Mouse (Mus musculus) neutrophil, adult 5-6 weeks (primary cell): ENCODE measurements around the gene Ezr. TPM values are rescaled to one million over a fixed set of nuclear protein-coding genes. Genes with fewer than 3 reads are reported as not detected.

ENCODE experiments used
- ATAC-seq: fragments of 151-379, 151-347 bp; 2 replicates; pipeline ENCODE4 v1.8.0; 2017; ENCODE audit warnings: mild to moderate bottlenecking, moderate TSS enrichment; ENCODE audit not compliant: insufficient number of reproducible peaks, poor library complexity, low FRiP score, severe bottlenecking; ENCODE audit errors: extremely low read depth
- total RNA-seq: library from RNA; stranded (forward); fragments of 200-1000 nt; gene quantifications from 2 replicates; pipeline ENCODE4 v1.2.3, GENCODE M21; 2017

The Ezr gene
- total RNA-seq, 1 experiment from 2014 or later, result 692 TPM

DNA sequence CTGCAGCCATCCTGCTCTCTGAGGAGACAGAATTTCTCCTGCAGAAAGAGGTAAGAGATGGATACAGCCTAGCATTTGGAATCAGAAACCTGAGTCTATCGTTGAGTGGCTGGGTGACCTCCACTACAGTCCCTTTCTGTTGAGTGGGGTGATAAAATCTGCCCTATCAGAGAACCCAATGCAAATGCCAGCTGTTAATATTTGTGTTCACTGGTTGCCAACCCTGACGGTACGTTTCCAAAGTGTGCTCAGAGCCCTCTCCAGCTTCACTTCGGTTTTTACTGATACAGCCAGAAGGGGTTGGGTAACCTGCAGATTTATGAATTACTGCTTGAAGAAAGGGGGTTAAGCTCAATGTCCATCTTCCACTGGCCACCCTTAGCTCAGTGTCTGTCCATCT, 14.9 kb upstream of the Ezr start:
- ATAC-seq, result no peak

GRCm38 (mm10) chr17:6794160-6794751, 11.7 kb upstream of the Ezr start:
- ATAC-seq, result peak; percentile 33; the same call in 1 of the 2 replicates

DNA sequence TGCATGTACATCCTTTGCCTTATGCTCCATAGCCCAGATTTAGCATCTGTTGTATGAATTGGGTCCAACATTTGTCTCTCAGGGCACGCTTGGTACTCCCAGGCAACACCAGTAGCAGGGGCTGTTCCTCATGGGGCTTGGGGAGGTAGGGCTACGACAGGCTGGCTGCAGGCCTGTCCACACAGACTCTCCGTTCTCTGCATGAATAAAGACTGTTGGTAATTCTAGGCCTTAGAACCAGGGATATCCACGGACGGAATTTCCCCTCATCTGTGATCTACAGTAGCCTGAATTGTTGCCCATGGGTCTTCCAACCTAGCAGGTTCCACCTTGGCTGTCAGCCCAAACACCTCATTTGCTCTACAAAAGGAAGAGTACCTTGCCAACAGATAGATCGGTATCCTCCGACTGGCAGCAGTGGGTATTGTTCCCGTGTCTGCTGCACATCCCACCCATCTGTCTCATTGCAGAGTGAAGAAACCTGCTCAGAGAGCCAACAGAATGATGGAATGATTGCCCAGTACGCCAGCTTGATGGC, 7.1 kb upstream of the Ezr start:
- no peak for ATAC-seq

GRCm38 (mm10) chr17:6789103-6789502, 6.5 kb upstream of the Ezr start:
- ATAC-seq, result no peak

- no peak for ATAC-seq
These were observed 4.7 kb upstream of the Ezr start for GRCm38 (mm10) chr17:6787241-6787640.

GRCm38 (mm10) chr17:6783756-6784357, 1.3 kb upstream of the Ezr start:
- ATAC-seq, result no peak

DNA sequence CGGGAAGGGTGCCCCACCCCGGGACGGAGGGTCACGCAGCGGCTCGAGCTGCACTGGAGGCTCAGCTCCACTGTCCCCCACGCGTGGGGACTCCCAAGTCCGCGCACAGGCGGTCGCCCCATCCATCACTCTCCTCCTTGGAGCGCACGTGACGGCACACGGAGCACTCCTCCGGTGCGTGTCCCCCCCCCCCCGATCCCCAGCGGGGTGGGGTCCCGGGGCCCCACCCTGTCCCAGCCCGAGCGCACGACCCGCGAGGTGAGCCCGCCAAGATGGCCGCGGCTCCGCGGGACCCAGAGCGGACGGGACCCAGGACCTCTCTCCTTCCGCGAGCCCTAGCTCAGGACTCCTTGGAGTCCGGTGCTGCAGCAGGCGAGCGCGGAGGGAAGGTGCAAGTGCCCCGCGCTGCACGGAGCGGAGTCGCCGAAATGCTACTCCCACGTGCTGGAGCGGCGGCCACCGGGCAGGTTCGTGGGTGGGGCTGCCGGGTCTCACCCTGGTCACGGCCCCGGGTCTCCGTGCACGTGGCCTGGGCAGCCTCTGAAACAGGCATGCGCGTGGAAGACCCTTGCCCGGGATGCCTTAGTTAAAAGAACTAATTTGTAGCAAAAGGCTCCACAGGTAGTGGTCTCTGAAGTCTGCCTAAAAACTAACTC, 550 bp upstream of the Ezr start:
- ATAC-seq, result no peak

DNA sequence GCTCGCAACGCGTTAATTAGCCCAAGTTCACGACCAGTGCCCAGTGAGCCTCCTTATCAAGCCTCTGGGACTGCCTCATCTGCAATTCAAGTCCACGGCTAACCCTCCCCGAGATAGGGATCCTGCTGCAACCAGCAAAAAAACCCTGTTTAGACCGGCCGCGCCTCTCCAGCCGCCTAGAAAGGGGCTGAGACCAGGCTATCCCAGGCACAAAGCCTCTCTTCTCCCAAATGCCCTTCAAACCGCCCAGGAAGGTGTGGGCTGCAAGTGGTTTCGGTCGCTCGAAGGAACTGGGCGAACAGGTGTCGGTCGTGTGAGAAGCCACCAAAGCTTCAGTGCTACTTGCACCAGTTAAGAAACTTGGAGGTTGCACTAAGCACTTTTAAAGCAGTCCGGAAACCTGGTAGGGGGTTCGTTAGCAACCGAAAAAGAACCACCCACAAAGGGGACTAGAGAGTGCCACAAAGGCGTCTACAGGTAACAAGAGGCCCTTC, 504 bp downstream of the Ezr start:
- ATAC-seq, result no peak

- ATAC-seq, result no peak
These were observed 1.3 kb downstream of the Ezr start for GRCm38 (mm10) chr17:6781273-6781672.

- ATAC-seq, result no peak
These were observed 2.0 kb downstream of the Ezr start for GRCm38 (mm10) chr17:6780521-6781115.

- no peak for ATAC-seq
These were observed 3.0 kb downstream of the Ezr start for GRCm38 (mm10) chr17:6779632-6780031.

- peak; percentile 7 for ATAC-seq
These were observed 3.6 kb downstream of the Ezr start for GRCm38 (mm10) chr17:6778771-6779509.

DNA sequence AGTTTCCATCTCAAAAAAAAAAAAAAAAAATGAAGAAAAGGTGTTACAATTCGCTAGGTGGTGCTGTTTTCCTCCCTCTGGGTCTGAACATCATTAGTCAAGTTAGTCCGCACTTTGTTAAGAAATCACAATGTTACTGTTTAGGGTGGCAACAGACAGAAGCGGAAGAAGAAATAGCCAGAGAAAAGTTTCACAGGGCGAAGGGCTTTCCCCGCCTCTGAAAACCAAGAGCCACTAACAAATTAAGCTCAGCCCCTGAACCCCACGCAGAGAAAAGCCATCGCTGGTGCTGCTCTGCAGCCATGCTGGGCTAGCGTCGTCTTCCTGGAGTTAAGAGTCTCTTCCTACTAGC, 4.3 kb downstream of the Ezr start:
- ATAC-seq, result peak; percentile 63

DNA sequence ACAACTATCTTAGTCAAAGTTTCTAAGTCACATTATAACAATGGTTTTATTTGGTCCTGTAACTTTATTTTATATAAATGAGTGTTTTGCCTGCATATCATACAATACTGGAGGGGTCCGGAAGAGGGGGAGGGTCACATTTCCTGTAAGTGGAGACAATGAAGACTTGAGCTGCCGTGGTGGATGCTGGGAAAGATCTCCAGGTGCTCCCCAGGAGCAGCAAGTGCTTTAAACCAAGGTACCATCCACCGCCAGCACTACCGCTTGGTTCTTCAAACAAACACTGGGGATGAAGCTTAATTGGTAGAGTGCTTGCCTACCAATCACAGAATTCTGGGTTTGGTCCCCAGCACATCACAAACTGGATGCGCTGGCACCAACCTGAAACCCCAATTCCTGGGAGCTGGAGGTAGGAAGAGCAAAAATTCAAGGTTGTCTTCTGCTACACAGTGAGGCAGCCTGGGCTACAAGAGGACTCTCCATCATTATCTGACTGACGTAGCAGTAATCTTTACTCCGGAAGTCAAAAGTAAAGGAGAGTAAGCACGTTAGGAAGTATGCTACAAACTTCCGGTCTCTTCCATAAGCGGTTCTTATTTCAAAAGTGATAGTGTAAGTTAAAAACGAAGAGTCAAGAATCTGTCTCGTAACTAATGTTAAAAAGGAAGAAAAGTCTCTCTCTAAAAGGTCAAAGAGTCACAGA, 4.8 kb downstream of the Ezr start:
- ATAC-seq, result no peak

DNA sequence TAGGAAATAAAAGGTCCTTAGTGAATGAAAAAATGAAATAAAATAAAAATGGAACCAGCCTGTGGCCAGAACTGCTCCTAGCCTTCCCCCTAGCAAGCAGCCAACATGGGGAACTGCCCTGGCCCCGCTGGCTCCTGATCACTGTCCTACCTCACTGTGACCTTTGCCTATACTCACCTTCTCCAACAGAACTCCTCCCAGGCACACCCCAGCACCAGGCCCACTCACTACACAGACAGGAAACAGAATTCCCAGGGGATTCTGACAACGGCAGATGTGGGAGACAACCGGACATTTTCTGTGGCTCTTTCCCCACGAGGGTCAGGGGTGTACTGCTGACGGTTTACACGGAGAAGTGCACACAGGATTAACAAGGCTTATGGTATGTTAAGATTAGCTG, 5.5 kb downstream of the Ezr start:
- ATAC-seq, result no peak

GRCm38 (mm10) chr17:6776576-6776975, 6.0 kb downstream of the Ezr start:
- no peak for ATAC-seq

DNA sequence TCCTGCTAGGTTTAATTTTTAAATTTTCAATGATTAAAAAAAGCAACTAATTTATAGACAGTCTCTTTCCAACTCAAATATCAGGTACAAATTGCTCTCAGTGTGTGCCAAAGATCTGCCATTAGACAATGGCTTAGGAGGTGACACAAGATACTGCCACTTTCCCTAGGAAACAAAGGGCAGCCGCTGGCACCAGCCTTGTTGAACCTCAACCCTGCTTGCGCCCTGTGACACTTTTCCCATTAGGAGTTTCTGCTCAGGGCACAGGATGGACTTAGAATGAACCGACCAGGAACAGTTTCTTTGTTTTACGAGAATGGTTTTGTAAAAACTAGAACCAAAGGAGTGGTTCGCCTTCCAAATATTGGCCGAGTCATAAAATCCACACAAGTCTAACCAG, 6.5 kb downstream of the Ezr start:
- ATAC-seq, result no peak

DNA sequence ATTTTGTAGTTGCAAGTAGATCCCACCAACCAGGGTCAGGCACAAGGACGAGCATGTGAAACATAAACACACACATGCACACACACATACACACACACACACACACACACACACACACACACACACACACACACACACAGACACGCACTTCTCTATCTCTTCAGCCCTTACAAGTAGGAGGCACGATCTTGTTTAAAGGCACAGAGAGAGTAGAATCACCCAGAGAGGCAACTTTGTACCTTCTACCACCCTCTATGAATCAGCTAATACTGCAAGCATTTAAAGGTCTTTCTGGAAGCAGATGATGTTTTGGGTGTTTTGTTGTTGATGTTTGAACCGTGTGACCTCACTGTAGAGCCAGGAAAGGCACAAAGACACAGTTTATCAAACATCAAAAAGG, 6.9 kb downstream of the Ezr start:
- no peak for ATAC-seq

- ATAC-seq, result peak; percentile 14; the same call in 1 of the 2 replicates
These were observed 7.4 kb downstream of the Ezr start for GRCm38 (mm10) chr17:6775221-6775620.
